Mouse (Mus musculus) mature B cell (primary cell): ENCODE data around the gene Mgat3.

ENCODE experiments used
- in situ Hi-C: fragments of 300-500 bp; cut with MboI; formaldehyde crosslinking; loops from 2 replicates; pipeline ENCODE4 v1.14.3; 2019

Mgat3 gene

GRCm38 (mm10) chr15:80260677-80261076 lies 87.2 kb downstream of the Mgat3 start:
- in situ Hi-C loops, result no loop called here

- in situ Hi-C loops, result no loop called here
Measured at GRCm38 (mm10) chr15:80261100-80261499, 87.6 kb downstream of the Mgat3 start.

GRCm38 (mm10) chr15:80263610-80264575 lies 90.4 kb downstream of the Mgat3 start, which contains the start of gene Rps19bp1:
TSS of gene Rps19bp1 (minus strand) at chr15:80264315.
- in situ Hi-C loops, result no loop called here
